Mouse (Mus musculus) myocyte (in vitro differentiated cells): ENCODE measurements around the gene Fam3a. TPM values are rescaled to one million over a fixed set of nuclear protein-coding genes. Genes with fewer than 3 reads are reported as not detected.
A peak's percentile ranks its signal among the peaks of the same experiment; 100 is the strongest.

ENCODE experiments used
- H3K27me3 ChIP-seq: one replicate; pipeline ENCODE4 v1.6.1; 2011; ENCODE audit not compliant: control insufficient read depth, insufficient read depth, insufficient read length
- H3K36me3 ChIP-seq: one replicate; pipeline ENCODE4 v1.6.1; 2011; ENCODE audit not compliant: control insufficient read depth, insufficient read depth
- H3K4me2 ChIP-seq: one replicate; pipeline ENCODE4 v1.6.1; 2011; ENCODE audit warnings: low read depth, control low read depth
- H3K4me3 ChIP-seq: one replicate; pipeline ENCODE4 v1.5.1; 2011; ENCODE audit warnings: mild to moderate bottlenecking, control low read depth, moderate library complexity
- H3K79me2 ChIP-seq: one replicate; pipeline ENCODE4 v1.6.1; 2011; ENCODE audit not compliant: control insufficient read depth, insufficient read depth
- H3ac ChIP-seq: one replicate; pipeline ENCODE4 v1.6.1; 2011; ENCODE audit not compliant: control insufficient read depth, insufficient read length
- CEBPB ChIP-seq: IDR thresholded peaks from 2 replicates; pipeline ENCODE4 v1.6.1; 2011; ENCODE audit warnings: mild to moderate bottlenecking, moderate library complexity; ENCODE audit not compliant: poor library complexity, insufficient read depth, severe bottlenecking
- E2F4 ChIP-seq: IDR thresholded peaks from one replicate; pipeline ENCODE4 v1.6.1; 2011; ENCODE audit warnings: mild to moderate bottlenecking, control low read depth, moderate library complexity; ENCODE audit not compliant: insufficient read depth
- MAX ChIP-seq: IDR thresholded peaks from one replicate; pipeline ENCODE4 v1.6.1; 2011; ENCODE audit warnings: low read depth, mild to moderate bottlenecking, control low read depth
- MYOD1 ChIP-seq, 3 experiments: IDR thresholded peaks; one replicate each; pipeline ENCODE4 v1.6.1; 2011; ENCODE audit warnings: control low read depth in 2 of 3, low read depth in 2 of 3, mild to moderate bottlenecking in 2 of 3, moderate library complexity in 1 of 3; ENCODE audit not compliant: insufficient read length in 2 of 3, control insufficient read depth in 1 of 3
- MYOG ChIP-seq, 3 experiments: IDR thresholded peaks; one replicate each; pipeline ENCODE4 v1.6.1; 2011; ENCODE audit warnings: control low read depth in 2 of 3, low read depth in 2 of 3, mild to moderate bottlenecking in 2 of 3; ENCODE audit not compliant: insufficient read length in 2 of 3, control insufficient read depth in 1 of 3, insufficient read depth in 1 of 3
- POLR2A ChIP-seq: IDR thresholded peaks from one replicate; pipeline ENCODE4 v1.6.1; 2011; ENCODE audit warnings: low read depth, mild to moderate bottlenecking, control low read depth, moderate library complexity; ENCODE audit not compliant: insufficient read length
- POLR2AphosphoS2 ChIP-seq: IDR thresholded peaks from one replicate; pipeline ENCODE4 v1.6.1; 2011; ENCODE audit warnings: low read depth, control low read depth; ENCODE audit not compliant: insufficient read length
- REST ChIP-seq: IDR thresholded peaks from one replicate; pipeline ENCODE4 v1.6.1; 2011; ENCODE audit warnings: mild to moderate bottlenecking, control low read depth, moderate library complexity; ENCODE audit not compliant: insufficient read depth, insufficient read length
- SRF ChIP-seq: IDR thresholded peaks from one replicate; pipeline ENCODE4 v1.6.1; 2011; ENCODE audit warnings: low read depth; ENCODE audit not compliant: control insufficient read depth, insufficient read length
- TCF12 ChIP-seq: IDR thresholded peaks from one replicate; pipeline ENCODE4 v1.6.1; 2011; ENCODE audit warnings: mild to moderate bottlenecking, control low read depth; ENCODE audit not compliant: poor library complexity, insufficient read depth, severe bottlenecking
- TCF3 ChIP-seq: IDR thresholded peaks from one replicate; pipeline ENCODE4 v1.6.1; 2011; ENCODE audit warnings: low read depth, control low read depth; ENCODE audit not compliant: insufficient read length
- USF1 ChIP-seq: IDR thresholded peaks from one replicate; pipeline ENCODE4 v1.6.1; 2011; ENCODE audit warnings: low read depth, mild to moderate bottlenecking, control low read depth, moderate library complexity
- polyA plus RNA-seq: library from polyadenylated mRNA; unstranded; fragments of >200 nt; fragmentation: generic; extraction: Trizol; gene quantifications from one replicate; pipeline ENCODE4 v1.2.1, GENCODE M21; 2012; ENCODE audit warnings: missing spikeins

Gene Fam3a
- polyA plus RNA-seq = 19.5 TPM

- H3K27me3 ChIP-seq = no peaks in the 10 kb centered on the region
- TF ChIP-seq TCF12 = no peak
- peak; percentile 85 for TF ChIP-seq POLR2AphosphoS2
- TF ChIP-seq USF1 = no peak
- peak; percentile 84 for TF ChIP-seq POLR2A
- H3ac ChIP-seq = no peak within 1 kb of the TSS
- H3K4me2 ChIP-seq = peak within 1 kb of the TSS; percentile 89
- H3K79me2 ChIP-seq = no peaks in the 10 kb centered on the region
- H3K36me3 ChIP-seq = no peaks in the 10 kb centered on the region
- peak within 1 kb of the TSS; percentile 52 for H3K4me3 ChIP-seq
Observed at GRCm38 (mm10) chrX:74392535-74393443, at the start of gene Fam3a, which contains the start of gene Ikbkg. Fam3a (minus strand) TSS chrX:74393272. Ikbkg (plus strand) TSS chrX:74393290.

- H3K4me3 ChIP-seq = peak overlapping the region; percentile 78
- peak; percentile 9 for TF ChIP-seq POLR2AphosphoS2
- no peak for TF ChIP-seq SRF
- no peak for TF ChIP-seq E2F4
- TF ChIP-seq CEBPB = no peak
- TF ChIP-seq POLR2A = no peak
- no peak for TF ChIP-seq MYOG (IDR thresholded peaks at IDR 0.05; ENCODE audit: control insufficient read depth in 1 of 3, insufficient read depth in 1 of 3, insufficient read length in 2 of 3, low read depth in 2 of 3)
- TF ChIP-seq TCF3 = no peak
Observed at GRCm38 (mm10) chrX:74429290-74429821, 36.3 kb upstream of the Fam3a start.

GRCm38 (mm10) chrX:74428826-74429276 is 35.8 kb upstream of the Fam3a start, which contains the start of gene G6pdx:
G6pdx (minus strand) TSS chrX:74429194.
- Histone ChIP-seq H3K27me3 (no peaks in the 10 kb centered on the region), H3K4me3 (peak within 1 kb of the TSS; percentile 78), H3K79me2 (peaks cover 32% of the 10 kb centered on the region), H3K4me2 (peak within 1 kb of the TSS; percentile 82), H3K36me3 (no peaks in the 10 kb centered on the region), H3ac (no peak within 1 kb of the TSS)
- TF ChIP-seq MYOD1 (IDR thresholded peaks at IDR 0.05; ENCODE audit: control insufficient read depth in 1 of 3, insufficient read length in 2 of 3, low read depth in 2 of 3) = no peak
- TF ChIP-seq POLR2A = peak; percentile 70
- no peak for TF ChIP-seq USF1
- peak; percentile 62 for TF ChIP-seq POLR2AphosphoS2
- TF ChIP-seq TCF12 = no peak

More at GRCm38 (mm10) chrX:74429290-74429821, 36.3 kb upstream of the Fam3a start:
- Histone ChIP-seq H3K79me2 (peaks cover 30% of the 10 kb centered on the region), H3ac (no peak overlapping the region), H3K36me3 (no peaks in the 10 kb centered on the region), H3K4me2 (peak overlapping the region; percentile 73), H3K27me3 (no peaks in the 10 kb centered on the region)

DNA sequence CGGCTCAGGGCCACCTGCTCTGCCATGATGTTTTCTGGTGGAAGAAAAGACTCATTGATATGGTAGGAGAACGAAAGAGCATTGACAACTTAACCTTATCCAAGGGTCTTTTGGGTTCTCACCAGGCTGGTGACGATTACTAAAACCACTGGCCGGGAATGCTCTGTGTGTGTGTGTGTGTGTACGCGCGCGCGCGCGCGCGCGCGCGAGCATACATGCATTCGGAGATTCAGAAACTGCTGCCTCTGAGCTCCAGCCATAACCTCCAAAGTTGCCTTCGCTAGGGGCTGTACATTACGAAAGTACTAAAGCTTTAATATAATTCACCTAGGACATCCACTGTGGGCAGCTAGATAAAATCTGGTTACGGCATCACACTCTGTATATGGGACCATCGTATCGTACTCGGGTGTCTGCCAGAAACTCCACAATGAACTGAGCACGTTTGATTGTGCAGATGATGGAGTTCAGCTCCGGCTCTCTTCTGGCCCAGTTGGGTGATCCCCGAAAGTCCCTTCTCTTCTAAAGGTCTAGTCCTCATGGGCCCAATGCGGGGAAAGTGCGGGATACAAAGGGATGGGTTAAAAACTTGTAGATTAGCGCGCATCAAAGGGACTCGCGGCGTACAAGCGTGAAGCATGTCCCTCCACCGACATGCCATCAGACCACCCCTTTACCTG is 35.2 kb upstream of the Fam3a start:
- peak overlapping the region; percentile 78 for H3K4me3 ChIP-seq
- H3ac ChIP-seq = no peak overlapping the region
- no peak for TF ChIP-seq MYOD1 (IDR thresholded peaks at IDR 0.05; ENCODE audit: control insufficient read depth in 1 of 3, insufficient read length in 2 of 3, low read depth in 2 of 3)
- TF ChIP-seq TCF3 = no peak
- TF ChIP-seq E2F4 = no peak
- TF ChIP-seq MYOG (IDR thresholded peaks at IDR 0.05; ENCODE audit: control insufficient read depth in 1 of 3, insufficient read depth in 1 of 3, insufficient read length in 2 of 3, low read depth in 2 of 3) = no peak
- no peak for TF ChIP-seq SRF
- no peak for TF ChIP-seq USF1
- TF ChIP-seq MAX = no peak
- TF ChIP-seq POLR2AphosphoS2 = no peak
- no peak for TF ChIP-seq REST
- no peak for TF ChIP-seq TCF12
- no peak for TF ChIP-seq CEBPB
- no peak for TF ChIP-seq POLR2A
- H3K27me3 ChIP-seq = no peaks in the 10 kb centered on the region
- no peaks in the 10 kb centered on the region for H3K36me3 ChIP-seq
- peak overlapping the region; percentile 78 for H3K4me2 ChIP-seq
- H3K79me2 ChIP-seq = peaks cover 36% of the 10 kb centered on the region

- no peaks in the 10 kb centered on the region for H3K36me3 ChIP-seq
- H3K4me3 ChIP-seq = peak overlapping the region; percentile 78
- H3K4me2 ChIP-seq = peak overlapping the region; percentile 78
- no peaks in the 10 kb centered on the region for H3K27me3 ChIP-seq
- H3K79me2 ChIP-seq = peaks cover 43% of the 10 kb centered on the region
- TF ChIP-seq MYOG (IDR thresholded peaks at IDR 0.05; ENCODE audit: control insufficient read depth in 1 of 3, insufficient read depth in 1 of 3, insufficient read length in 2 of 3, low read depth in 2 of 3) = no peak
- no peak for TF ChIP-seq REST
- TF ChIP-seq MAX = no peak
- no peak for TF ChIP-seq CEBPB
- no peak overlapping the region for H3ac ChIP-seq
Observed at GRCm38 (mm10) chrX:74427116-74427515, 34.0 kb upstream of the Fam3a start.
